Mouse (Mus musculus): ENCODE measurements around the gene Gm7247.
"Not testable (repeated sequence)": the region's sequence is repeated elsewhere in the genome, so short reads cannot be mapped to it uniquely, and the experiment has no call there.

Gm7247 gene

DNA sequence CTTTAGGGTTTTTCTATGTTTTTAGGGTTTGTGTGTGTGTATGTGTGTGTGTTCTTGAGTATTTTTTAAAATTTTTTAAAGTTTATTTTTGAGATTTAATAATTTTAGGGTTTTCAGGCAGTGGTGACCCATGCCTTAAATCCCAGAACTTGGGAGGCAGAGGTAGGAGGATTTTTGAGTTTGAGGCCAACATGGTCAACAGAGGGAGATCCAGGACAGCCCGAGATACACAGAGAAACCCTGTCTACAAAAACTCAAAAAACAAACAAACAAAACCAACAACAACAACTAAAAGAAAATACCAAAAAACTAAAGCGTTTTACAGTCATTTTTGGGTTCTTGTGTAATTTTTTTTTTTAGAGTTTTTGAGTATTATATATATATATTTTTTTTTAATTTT, 134.2 kb downstream of the Gm7247 start:
- no peak for DNase-seq (ENCODE audit: low read depth, low spot score)

DNA sequence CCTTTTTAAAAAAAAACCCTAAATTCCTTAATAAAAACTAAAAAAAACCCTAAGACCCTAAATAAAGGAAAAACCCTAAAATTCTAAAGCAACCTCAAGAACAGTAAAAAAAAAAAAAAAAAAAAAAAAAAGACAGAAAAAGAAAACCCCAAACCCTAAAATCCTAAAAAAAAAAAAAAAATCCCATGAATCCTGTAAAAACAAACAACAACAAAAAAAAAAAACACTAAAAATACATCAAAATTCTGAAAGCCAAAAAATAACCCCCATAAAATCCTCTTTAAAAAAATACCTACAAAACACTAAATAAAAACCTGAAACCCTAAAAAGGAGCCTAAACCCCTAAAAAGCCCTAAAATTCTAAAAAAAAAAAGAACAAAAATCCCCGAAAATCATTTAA, 135.4 kb downstream of the Gm7247 start:
- DNase-seq (ENCODE audit: low read depth, low spot score), result no peak

DNA sequence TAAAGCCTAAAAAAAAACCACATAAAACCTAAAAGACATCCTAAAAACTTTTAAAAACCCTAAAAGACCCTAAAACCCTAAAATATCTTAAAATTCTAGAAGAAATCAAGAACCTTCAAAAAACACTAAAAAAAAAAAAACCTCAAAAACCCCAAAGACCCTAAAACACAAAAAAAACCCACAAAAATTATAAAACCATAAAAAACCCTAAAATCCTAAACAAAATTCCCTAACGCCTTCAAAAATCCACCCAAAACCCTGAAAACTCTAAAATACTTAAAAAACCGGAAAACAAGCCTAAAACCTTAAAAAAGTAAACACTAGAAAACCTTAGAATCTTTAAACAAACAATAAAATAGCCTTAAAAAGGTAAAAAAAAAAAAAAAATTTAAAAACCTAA, 136.4 kb downstream of the Gm7247 start:
- DNase-seq (ENCODE audit: low read depth, low spot score), result no peak

DNA sequence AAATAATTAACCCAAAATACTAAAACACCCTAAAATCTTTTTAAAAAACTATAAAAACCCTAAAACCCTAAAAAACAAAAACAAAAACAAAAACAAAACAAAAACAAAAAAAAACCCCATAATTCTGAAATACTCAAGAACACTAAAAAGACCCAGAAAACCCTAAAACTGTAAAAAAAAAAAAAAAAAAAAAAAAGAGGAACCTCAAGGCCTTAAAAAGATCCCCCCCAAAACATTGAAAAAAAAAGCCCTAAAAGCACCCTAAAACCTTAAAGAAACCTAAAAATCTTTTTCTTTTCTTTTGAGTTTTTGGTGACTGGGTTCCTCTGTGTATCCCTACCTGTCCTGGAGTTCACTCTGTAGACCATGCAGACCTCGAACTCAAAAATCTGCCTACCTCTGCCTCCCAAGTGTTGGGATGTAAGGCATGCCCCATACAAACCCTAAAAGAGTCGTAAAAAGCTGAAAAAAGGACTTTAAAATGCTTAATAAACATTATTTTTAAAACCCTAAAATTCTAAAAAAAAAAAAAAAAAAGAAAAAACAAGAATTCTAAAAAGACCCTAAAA, 138.2 kb downstream of the Gm7247 start:
- peak; percentile 19 for DNase-seq (ENCODE audit: low read depth, low spot score)

DNA sequence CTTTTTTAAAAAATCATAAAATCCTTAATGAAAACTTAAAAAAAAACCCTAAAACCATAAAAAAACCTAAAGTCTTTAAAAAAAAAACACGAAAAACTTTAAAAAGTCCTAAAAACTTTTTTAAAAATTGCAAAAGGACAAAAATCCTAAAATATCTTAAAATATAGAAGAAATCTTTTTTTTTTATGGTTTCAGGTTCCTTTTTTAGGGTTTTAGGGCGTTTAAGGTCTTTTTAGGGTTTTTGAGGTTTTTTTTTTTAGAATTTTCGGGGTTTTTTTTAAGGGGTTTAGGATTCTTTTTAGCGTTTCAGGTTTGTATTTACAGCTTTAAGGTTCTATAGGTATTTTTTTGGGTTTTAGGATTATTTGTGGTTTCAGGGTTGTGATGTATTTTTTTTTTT, 138.9 kb downstream of the Gm7247 start:
- DNase-seq (ENCODE audit: low read depth, low spot score), result no peak

DNA sequence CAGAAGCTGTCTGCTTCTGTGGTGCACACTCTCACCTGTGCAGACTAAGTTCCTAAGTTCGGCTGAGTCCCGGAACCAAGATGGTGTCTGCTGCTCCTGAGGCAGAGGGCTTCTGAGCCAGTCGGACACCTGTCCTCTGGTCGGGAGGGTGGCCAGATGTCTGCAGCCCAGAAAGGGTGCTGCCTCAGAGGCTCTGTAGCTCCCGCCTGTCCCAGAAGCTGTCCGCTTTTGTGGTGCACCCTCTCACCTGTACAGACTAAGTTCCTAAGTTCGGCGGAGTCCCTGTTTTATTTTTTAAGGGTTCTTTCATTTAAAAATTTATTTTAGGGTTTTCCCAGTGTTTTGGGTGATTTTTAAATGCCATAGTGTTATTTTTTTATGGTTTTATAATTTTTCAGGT, 145.9 kb downstream of the Gm7247 start:
- DNase-seq (ENCODE audit: low read depth, low spot score), result peak; percentile 55

DNA sequence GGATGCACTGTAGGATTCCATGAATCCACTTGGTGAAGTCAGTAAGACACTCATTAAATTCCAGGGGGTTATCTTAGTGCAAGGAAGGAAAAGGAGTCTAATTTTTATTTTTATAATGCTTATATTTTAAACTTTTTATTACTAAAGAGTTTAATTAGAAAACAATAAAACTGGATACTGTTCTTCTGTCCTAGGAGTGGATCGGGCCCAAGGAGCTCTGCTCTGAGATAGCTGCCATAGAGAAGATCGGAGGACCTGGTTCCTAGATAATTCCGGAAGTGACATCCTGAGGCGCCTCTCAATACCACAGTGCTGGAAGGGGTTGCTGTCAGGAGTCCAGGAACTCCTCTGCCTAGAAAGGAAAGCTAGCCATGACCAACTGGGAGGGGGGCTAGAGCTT, 190.9 kb downstream of the Gm7247 start, which contains the start of gene Gm5622:
Gene Gm5622, plus strand, starts transcription at position 301 of the 400 bp plus-strand sequence.
- no peak for DNase-seq (ENCODE audit: low read depth, low spot score)

DNA sequence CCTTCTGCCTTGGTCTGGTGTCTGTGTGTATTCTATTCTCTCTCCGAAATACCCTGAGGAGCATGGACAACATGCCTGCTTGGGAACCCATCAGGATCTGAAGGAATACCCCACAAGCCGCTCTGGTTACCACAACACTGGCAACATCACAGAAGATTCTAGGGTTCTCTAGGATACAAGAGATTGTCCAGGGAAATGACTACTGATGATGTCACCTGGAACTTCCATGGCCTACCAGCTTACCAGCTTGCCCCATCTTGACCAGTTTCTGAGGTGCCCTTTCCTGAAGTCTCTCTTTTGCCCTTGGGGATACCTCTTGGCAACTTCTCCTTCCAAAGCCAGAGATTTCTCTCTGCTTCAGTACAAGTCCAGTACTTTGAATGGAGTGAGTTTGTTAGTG, 212.4 kb downstream of the Gm7247 start, which contains the start of gene Gm17175:
Gene Gm17175, minus strand, starts transcription at position 101 of the 400 bp plus-strand sequence.
- not testable (repeated sequence) for DNase-seq (ENCODE audit: low read depth, low spot score)

DNA sequence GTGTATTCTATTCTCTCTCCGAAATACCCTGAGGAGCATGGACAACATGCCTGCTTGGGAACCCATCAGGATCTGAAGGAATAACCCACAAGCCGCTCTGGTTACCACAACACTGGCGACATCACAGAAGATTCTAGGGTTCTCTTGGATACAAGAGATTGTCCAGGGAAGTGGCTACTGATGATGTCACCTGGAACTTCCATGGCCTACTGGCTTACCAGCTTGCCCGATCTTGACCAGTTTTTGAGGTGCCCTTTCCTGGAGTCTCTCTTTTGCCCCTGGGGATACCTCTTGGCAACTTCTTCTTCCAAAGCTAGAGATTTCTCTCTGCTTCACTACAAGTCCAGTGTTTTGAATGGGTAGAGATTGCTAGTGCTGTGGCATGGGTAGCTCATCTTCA, 230.5 kb downstream of the Gm7247 start, which contains the start of gene Gm17174:
Gene Gm17174, minus strand, starts transcription at position 101 of the 400 bp plus-strand sequence.
- not testable (repeated sequence) for DNase-seq (ENCODE audit: low read depth, low spot score)

DNA sequence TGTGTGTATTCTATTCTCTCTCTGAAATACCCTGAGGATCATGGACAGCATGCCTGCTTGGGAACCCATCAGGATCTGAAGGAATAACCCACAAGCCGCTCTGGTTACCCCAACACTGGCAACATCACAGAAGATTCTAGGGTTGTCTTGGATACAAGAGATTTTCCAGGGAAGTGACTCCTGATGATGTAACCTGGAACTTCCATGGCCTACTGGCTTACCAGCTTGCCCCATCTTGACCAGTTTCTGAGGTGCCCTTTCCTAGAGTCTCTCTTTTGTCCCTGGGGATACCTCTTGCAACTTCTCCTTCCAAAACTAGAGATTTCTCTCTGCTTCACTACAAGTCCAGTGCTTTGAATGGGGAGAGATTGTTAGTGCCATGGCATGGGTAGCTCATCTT, 249.7 kb downstream of the Gm7247 start, which contains the start of gene Gm17078:
Gene Gm17078, minus strand, starts transcription at position 101 of the 400 bp plus-strand sequence.
- DNase-seq (ENCODE audit: low read depth, low spot score), result no peak
